Mouse (Mus musculus): Measurements from ENCODE around the gene Senp6. TPM values are rescaled to one million over a fixed set of nuclear protein-coding genes. Genes with fewer than 3 reads are reported as not detected.

Gene Senp6
- polyA plus RNA-seq, 1 experiment: 20.9 TPM

GRCm38 (mm10) chr9:80149594-80149993 is 82.9 kb downstream of the Senp6 start:
- Histone ChIP-seq H3K4me1 (ENCODE audit: control insufficient read depth, insufficient read depth, low read length) (no peaks in the 10 kb centered on the region), H3K27me3 (ENCODE audit: control insufficient read depth, insufficient read depth, low read length) (no peaks in the 10 kb centered on the region), H3K36me3 (ENCODE audit: control insufficient read depth, insufficient read depth, low read length) (no peaks in the 10 kb centered on the region; the same call in 1 of the 2 replicates), H3K4me3 (ENCODE audit: control insufficient read depth, low read depth, low read length) (no peak overlapping the region), H3K27ac (ENCODE audit: control insufficient read depth, insufficient read depth, low read depth, low read length) (no peak overlapping the region)
- TF ChIP-seq POLR2A (IDR thresholded peaks at IDR 0.05; ENCODE audit: control insufficient read depth, low read depth, low read length): no peak
- TF ChIP-seq CTCF (IDR thresholded peaks at IDR 0.05; ENCODE audit: control insufficient read depth, insufficient read depth, insufficient replicate concordance, low read depth, low read length): no peak

- TF ChIP-seq CTCF (IDR thresholded peaks at IDR 0.05; ENCODE audit: control insufficient read depth, insufficient read depth, insufficient replicate concordance, low read depth, low read length) (no peak), POLR2A (IDR thresholded peaks at IDR 0.05; ENCODE audit: control insufficient read depth, low read depth, low read length) (no peak)
- H3K27ac ChIP-seq (ENCODE audit: control insufficient read depth, insufficient read depth, low read depth, low read length): no peak overlapping the region
- no peaks in the 10 kb centered on the region for H3K4me1 ChIP-seq (ENCODE audit: control insufficient read depth, insufficient read depth, low read length)
- no peaks in the 10 kb centered on the region for H3K36me3 ChIP-seq (ENCODE audit: control insufficient read depth, insufficient read depth, low read length)
- no peak overlapping the region for H3K4me3 ChIP-seq (ENCODE audit: control insufficient read depth, low read depth, low read length)
- no peaks in the 10 kb centered on the region for H3K27me3 ChIP-seq (ENCODE audit: control insufficient read depth, insufficient read depth, low read length)
Measured at GRCm38 (mm10) chr9:80155277-80155676, 88.6 kb downstream of the Senp6 start.

- Histone ChIP-seq H3K4me1 (ENCODE audit: control insufficient read depth, insufficient read depth, low read length) (no peaks in the 10 kb centered on the region), H3K36me3 (ENCODE audit: control insufficient read depth, insufficient read depth, low read length) (no peaks in the 10 kb centered on the region), H3K4me3 (ENCODE audit: control insufficient read depth, low read depth, low read length) (no peak overlapping the region), H3K27me3 (ENCODE audit: control insufficient read depth, insufficient read depth, low read length) (no peaks in the 10 kb centered on the region), H3K27ac (ENCODE audit: control insufficient read depth, insufficient read depth, low read depth, low read length) (no peak overlapping the region)
- TF ChIP-seq CTCF (IDR thresholded peaks at IDR 0.05; ENCODE audit: control insufficient read depth, insufficient read depth, insufficient replicate concordance, low read depth, low read length): no peak
- TF ChIP-seq POLR2A (IDR thresholded peaks at IDR 0.05; ENCODE audit: control insufficient read depth, low read depth, low read length): no peak
Measured at GRCm38 (mm10) chr9:80156780-80157179, 90.1 kb downstream of the Senp6 start.

GRCm38 (mm10) chr9:80157840-80158465 is 91.2 kb downstream of the Senp6 start:
- no peak overlapping the region for H3K4me3 ChIP-seq (ENCODE audit: control insufficient read depth, low read depth, low read length)
- no peak overlapping the region for H3K27ac ChIP-seq (ENCODE audit: control insufficient read depth, insufficient read depth, low read depth, low read length)
- TF ChIP-seq POLR2A (IDR thresholded peaks at IDR 0.05; ENCODE audit: control insufficient read depth, low read depth, low read length) (no peak), CTCF (IDR thresholded peaks at IDR 0.05; ENCODE audit: control insufficient read depth, insufficient read depth, insufficient replicate concordance, low read depth, low read length) (no peak)

GRCm38 (mm10) chr9:80158937-80159336 is 92.2 kb downstream of the Senp6 start:
- Histone ChIP-seq H3K27me3 (ENCODE audit: control insufficient read depth, insufficient read depth, low read length) (no peaks in the 10 kb centered on the region), H3K27ac (ENCODE audit: control insufficient read depth, insufficient read depth, low read depth, low read length) (no peak overlapping the region), H3K36me3 (ENCODE audit: control insufficient read depth, insufficient read depth, low read length) (no peaks in the 10 kb centered on the region), H3K4me3 (ENCODE audit: control insufficient read depth, low read depth, low read length) (no peak overlapping the region), H3K4me1 (ENCODE audit: control insufficient read depth, insufficient read depth, low read length) (no peaks in the 10 kb centered on the region)
- TF ChIP-seq CTCF (IDR thresholded peaks at IDR 0.05; ENCODE audit: control insufficient read depth, insufficient read depth, insufficient replicate concordance, low read depth, low read length) (no peak), POLR2A (IDR thresholded peaks at IDR 0.05; ENCODE audit: control insufficient read depth, low read depth, low read length) (no peak)

More at GRCm38 (mm10) chr9:80157840-80158465, 91.2 kb downstream of the Senp6 start:
- H3K27me3 ChIP-seq (ENCODE audit: control insufficient read depth, insufficient read depth, low read length): no peaks in the 10 kb centered on the region
- H3K36me3 ChIP-seq (ENCODE audit: control insufficient read depth, insufficient read depth, low read length): no peaks in the 10 kb centered on the region
- H3K4me1 ChIP-seq (ENCODE audit: control insufficient read depth, insufficient read depth, low read length): no peaks in the 10 kb centered on the region

GRCm38 (mm10) chr9:80161451-80161850 is 94.7 kb downstream of the Senp6 start:
- H3K27me3 ChIP-seq (ENCODE audit: control insufficient read depth, insufficient read depth, low read length): no peaks in the 10 kb centered on the region
- no peak overlapping the region for H3K4me3 ChIP-seq (ENCODE audit: control insufficient read depth, low read depth, low read length)
- no peak overlapping the region for H3K27ac ChIP-seq (ENCODE audit: control insufficient read depth, insufficient read depth, low read depth, low read length)
- TF ChIP-seq CTCF (IDR thresholded peaks at IDR 0.05; ENCODE audit: control insufficient read depth, insufficient read depth, insufficient replicate concordance, low read depth, low read length) (no peak), POLR2A (IDR thresholded peaks at IDR 0.05; ENCODE audit: control insufficient read depth, low read depth, low read length) (no peak)
- no peaks in the 10 kb centered on the region for H3K36me3 ChIP-seq (ENCODE audit: control insufficient read depth, insufficient read depth, low read length)
- peaks cover 3% of the 10 kb centered on the region; the same call in 1 of the 2 replicates for H3K4me1 ChIP-seq (ENCODE audit: control insufficient read depth, insufficient read depth, low read length)

GRCm38 (mm10) chr9:80163126-80163723 is 96.5 kb downstream of the Senp6 start:
- Histone ChIP-seq H3K36me3 (ENCODE audit: control insufficient read depth, insufficient read depth, low read length) (no peaks in the 10 kb centered on the region), H3K4me3 (ENCODE audit: control insufficient read depth, low read depth, low read length) (no peak overlapping the region), H3K27ac (ENCODE audit: control insufficient read depth, insufficient read depth, low read depth, low read length) (no peak overlapping the region), H3K27me3 (ENCODE audit: control insufficient read depth, insufficient read depth, low read length) (no peaks in the 10 kb centered on the region), H3K4me1 (ENCODE audit: control insufficient read depth, insufficient read depth, low read length) (peaks cover 3% of the 10 kb centered on the region; the same call in 1 of the 2 replicates)
- no peak for TF ChIP-seq POLR2A (IDR thresholded peaks at IDR 0.05; ENCODE audit: control insufficient read depth, low read depth, low read length)
- TF ChIP-seq CTCF (IDR thresholded peaks at IDR 0.05; ENCODE audit: control insufficient read depth, insufficient read depth, insufficient replicate concordance, low read depth, low read length): no peak

Data from testis, adult 2 months (tissue).